Mouse (Mus musculus) intestine, embryonic 15.5 days (tissue): ENCODE results near the gene Rsg1. TPM values are rescaled to one million over a fixed set of nuclear protein-coding genes. Genes with fewer than 3 reads are reported as not detected.

ENCODE experiments used
- ATAC-seq: fragments of 200-750 bp; cut with Nextera tagmentation; 2 replicates; pipeline ENCODE4 v1.8.0; 2017; ENCODE audit warnings: moderate TSS enrichment, moderate library complexity
- H3K27ac ChIP-seq: fragments of 300-500 bp; sonication (generic); 2 replicates; pipeline ENCODE4 v1.5.1; 2015; ENCODE audit warnings: mild to moderate bottlenecking, inconsistent platforms
- H3K27me3 ChIP-seq: fragments of 300-500 bp; sonication (generic); replicated peaks from 2 replicates; pipeline ENCODE4 v1.6.1; 2015; ENCODE audit warnings: inconsistent platforms
- H3K36me3 ChIP-seq: fragments of 300-500 bp; sonication (generic); 2 replicates; pipeline ENCODE4 v1.6.1; 2015; ENCODE audit warnings: inconsistent platforms
- H3K4me1 ChIP-seq: fragments of 300-500 bp; sonication (generic); replicated peaks from 2 replicates; pipeline ENCODE4 v1.6.1; 2015; ENCODE audit warnings: inconsistent platforms
- H3K4me2 ChIP-seq: fragments of 300-500 bp; sonication (generic); replicated peaks from 2 replicates; pipeline ENCODE4 v1.6.1; 2015; ENCODE audit warnings: mild to moderate bottlenecking, inconsistent platforms
- H3K4me3 ChIP-seq: fragments of 300-500 bp; sonication (generic); replicated peaks from 2 replicates; pipeline ENCODE4 v1.5.1; 2015; ENCODE audit warnings: inconsistent platforms
- H3K9ac ChIP-seq: fragments of 300-500 bp; sonication (generic); 2 replicates; pipeline ENCODE4 v1.6.1; 2015; ENCODE audit warnings: inconsistent platforms
- H3K9me3 ChIP-seq: fragments of 300-500 bp; sonication (generic); 2 replicates; pipeline ENCODE4 v1.6.1; 2016; ENCODE audit warnings: inconsistent platforms
- WGBS: fragments of 180-500 bp; shearing (Covaris S2); methylation state at CpG from one replicate; pipeline ENCODE4 v1.1.7; 2015; 5-methylcytosine and 5-hydroxymethylcytosine counted together
- polyA plus RNA-seq: library from polyadenylated mRNA; unstranded; fragments of >200 nt; fragmentation: Nextera tagmentation; extraction: Ambion mirVana; gene quantifications from 2 replicates; pipeline ENCODE4 v1.2.1, GENCODE M21; 2015

Rsg1 gene
- polyA plus RNA-seq, 1 experiment from 2014 or later = 5.1 TPM

- no peak overlapping the region for H3K27ac ChIP-seq
- no peaks in the 10 kb centered on the region for H3K9me3 ChIP-seq
- H3K27me3 ChIP-seq = no peaks in the 10 kb centered on the region
- H3K9ac ChIP-seq = peak overlapping the region; percentile 66
- H3K36me3 ChIP-seq = no peaks in the 10 kb centered on the region
- ATAC-seq = peak; percentile 64
- peak overlapping the region; percentile 79 for H3K4me2 ChIP-seq
- peaks cover 7% of the 10 kb centered on the region for H3K4me1 ChIP-seq
- peak overlapping the region; percentile 56 for H3K4me3 ChIP-seq
- 1% methylated on average over 16 of the region's 16 CpGs for WGBS
These were observed 638 bp downstream of the Rsg1 start for GRCm38 (mm10) chr4:141214337-141214851.

GRCm38 (mm10) chr4:141219583-141220213, 5.9 kb downstream of the Rsg1 start:
- no peak for ATAC-seq
- 92% methylated on average over 20 of the region's 20 CpGs for WGBS
- H3K27ac ChIP-seq = no peak overlapping the region
- no peaks in the 10 kb centered on the region for H3K36me3 ChIP-seq
- no peak overlapping the region for H3K4me3 ChIP-seq
- H3K9me3 ChIP-seq = no peaks in the 10 kb centered on the region
- H3K4me2 ChIP-seq = no peak overlapping the region
- H3K27me3 ChIP-seq = no peaks in the 10 kb centered on the region
- no peak overlapping the region for H3K9ac ChIP-seq
- peaks cover 3% of the 10 kb centered on the region for H3K4me1 ChIP-seq

- no peak for ATAC-seq
- Histone ChIP-seq H3K36me3 (no peaks in the 10 kb centered on the region), H3K9me3 (no peaks in the 10 kb centered on the region), H3K4me2 (no peak overlapping the region), H3K4me1 (no peaks in the 10 kb centered on the region), H3K9ac (no peak overlapping the region), H3K27ac (no peak overlapping the region), H3K27me3 (no peaks in the 10 kb centered on the region), H3K4me3 (no peak overlapping the region)
- WGBS = 83% methylated on average over 2 of the region's 2 CpGs
These were observed 8.1 kb downstream of the Rsg1 start for GRCm38 (mm10) chr4:141221848-141222247.

GRCm38 (mm10) chr4:141222752-141223151, 9.0 kb downstream of the Rsg1 start:
- no peak for ATAC-seq
- WGBS = 94% methylated on average over 5 of the region's 5 CpGs
- H3K4me3 ChIP-seq = no peak overlapping the region

GRCm38 (mm10) chr4:141228687-141229086, 14.9 kb downstream of the Rsg1 start:
- no peaks in the 10 kb centered on the region for H3K9me3 ChIP-seq
- no peak overlapping the region for H3K9ac ChIP-seq
- no peaks in the 10 kb centered on the region for H3K27me3 ChIP-seq
- 76% methylated on average over 7 of the region's 7 CpGs for WGBS
- no peak overlapping the region for H3K27ac ChIP-seq
- no peaks in the 10 kb centered on the region for H3K4me1 ChIP-seq
- peak; percentile 56; the same call in 1 of the 2 replicates for ATAC-seq
- H3K4me2 ChIP-seq = no peak overlapping the region
- H3K36me3 ChIP-seq = no peaks in the 10 kb centered on the region
- H3K4me3 ChIP-seq = no peak overlapping the region

More at GRCm38 (mm10) chr4:141222752-141223151, 9.0 kb downstream of the Rsg1 start:
- H3K27ac ChIP-seq = no peak overlapping the region
- no peak overlapping the region for H3K9ac ChIP-seq
- no peaks in the 10 kb centered on the region for H3K36me3 ChIP-seq
- H3K4me2 ChIP-seq = no peak overlapping the region
- no peaks in the 10 kb centered on the region for H3K9me3 ChIP-seq
- H3K27me3 ChIP-seq = no peaks in the 10 kb centered on the region
- no peaks in the 10 kb centered on the region for H3K4me1 ChIP-seq

GRCm38 (mm10) chr4:141233196-141233595, 19.4 kb downstream of the Rsg1 start:
- WGBS = 85% methylated on average over 4 of the region's 4 CpGs

GRCm38 (mm10) chr4:141235537-141236111, 21.9 kb downstream of the Rsg1 start:
- Histone ChIP-seq H3K27me3 (no peaks in the 10 kb centered on the region), H3K4me3 (no peak overlapping the region), H3K9me3 (no peaks in the 10 kb centered on the region), H3K36me3 (no peaks in the 10 kb centered on the region), H3K4me2 (no peak overlapping the region), H3K9ac (no peak overlapping the region), H3K4me1 (peaks cover 15% of the 10 kb centered on the region), H3K27ac (no peak overlapping the region)
- ATAC-seq = no peak
- WGBS = 69% methylated on average over 6 of the region's 6 CpGs

More at GRCm38 (mm10) chr4:141233196-141233595, 19.4 kb downstream of the Rsg1 start:
- H3K9ac ChIP-seq = no peak overlapping the region
- H3K27ac ChIP-seq = no peak overlapping the region
- H3K4me1 ChIP-seq = peaks cover under 1% of the 10 kb centered on the region
- no peaks in the 10 kb centered on the region for H3K27me3 ChIP-seq
- H3K36me3 ChIP-seq = no peaks in the 10 kb centered on the region
- no peak for ATAC-seq
- H3K9me3 ChIP-seq = no peaks in the 10 kb centered on the region
- H3K4me3 ChIP-seq = no peak overlapping the region
- no peak overlapping the region for H3K4me2 ChIP-seq

GRCm38 (mm10) chr4:141236856-141237255, 23.1 kb downstream of the Rsg1 start:
- Histone ChIP-seq H3K36me3 (no peaks in the 10 kb centered on the region), H3K27me3 (no peaks in the 10 kb centered on the region), H3K9ac (no peak overlapping the region), H3K4me1 (peaks cover 24% of the 10 kb centered on the region), H3K4me2 (no peak overlapping the region), H3K9me3 (no peaks in the 10 kb centered on the region), H3K4me3 (no peak overlapping the region), H3K27ac (no peak overlapping the region)
- WGBS = 76% methylated on average over 3 of the region's 3 CpGs
- no peak for ATAC-seq

- no peak for ATAC-seq
- Histone ChIP-seq H3K36me3 (no peaks in the 10 kb centered on the region), H3K4me1 (peaks cover 41% of the 10 kb centered on the region), H3K4me2 (peak overlapping the region; percentile 86), H3K4me3 (peak overlapping the region; percentile 35), H3K27me3 (no peaks in the 10 kb centered on the region), H3K27ac (peak overlapping the region; percentile 72), H3K9me3 (no peaks in the 10 kb centered on the region), H3K9ac (peak overlapping the region; percentile 48)
- WGBS = 7% methylated on average over 20 of the region's 20 CpGs
These were observed 25.0 kb downstream of the Rsg1 start for GRCm38 (mm10) chr4:141238492-141239387.

GRCm38 (mm10) chr4:141239388-141240125, 25.8 kb downstream of the Rsg1 start, which contains the start of gene Arhgef19:
Arhgef19 (plus strand) TSS chr4:141239499.
- Histone ChIP-seq H3K9ac (peak within 1 kb of the TSS; percentile 48), H3K4me2 (peak within 1 kb of the TSS; percentile 86), H3K27ac (peak within 1 kb of the TSS; percentile 77), H3K9me3 (no peaks in the 10 kb centered on the region), H3K4me3 (peak within 1 kb of the TSS; percentile 35), H3K27me3 (no peaks in the 10 kb centered on the region), H3K4me1 (peaks cover 47% of the 10 kb centered on the region), H3K36me3 (no peaks in the 10 kb centered on the region)
- WGBS = 1% methylated on average over 31 of the region's 31 CpGs
- ATAC-seq = peak; percentile 92

- no peaks in the 10 kb centered on the region for H3K9me3 ChIP-seq
- no peak overlapping the region for H3K9ac ChIP-seq
- peak overlapping the region; percentile 86 for H3K4me2 ChIP-seq
- H3K27me3 ChIP-seq = no peaks in the 10 kb centered on the region
- peak overlapping the region; percentile 35 for H3K4me3 ChIP-seq
- H3K4me1 ChIP-seq = peaks cover 56% of the 10 kb centered on the region
- peak overlapping the region; percentile 82 for H3K27ac ChIP-seq
- ATAC-seq = peak; percentile 72
- H3K36me3 ChIP-seq = no peaks in the 10 kb centered on the region
- WGBS = 5% methylated on average over 14 of the region's 14 CpGs
These were observed 26.9 kb downstream of the Rsg1 start for GRCm38 (mm10) chr4:141240617-141241016.
